Mouse (Mus musculus) ES-E14 (cell line): ENCODE measurements at regions not wholly inside any gene's neighbourhood (a gene's known extent, or its start where the extent isn't known, plus 50 kb on each side); places are given as distances from the start of the nearest gene placed in this dataset.

Experiments used
- CHD2 ChIP-seq: IDR thresholded peaks from 2 replicates; pipeline ENCODE4 v1.6.1; 2014; ENCODE audit warnings: mild to moderate bottlenecking, low read depth, low read length, inconsistent platforms
- HCFC1 ChIP-seq: IDR thresholded peaks from 2 replicates; pipeline ENCODE4 v1.6.1; 2012; ENCODE audit warnings: low read length, inconsistent platforms, borderline replicate concordance; ENCODE audit not compliant: insufficient read depth
- MAFK ChIP-seq: IDR thresholded peaks from 2 replicates; pipeline ENCODE4 v1.6.1; 2014; ENCODE audit warnings: mild to moderate bottlenecking, low read depth, low read length, inconsistent platforms; ENCODE audit not compliant: insufficient read depth
- ZC3H11A ChIP-seq: IDR thresholded peaks from 2 replicates; pipeline ENCODE4 v1.6.1; 2012; ENCODE audit warnings: low read depth, mild to moderate bottlenecking, inconsistent platforms, low read length, borderline replicate concordance
- ZNF384 ChIP-seq: IDR thresholded peaks from 2 replicates; pipeline ENCODE4 v1.6.1; 2012; ENCODE audit warnings: low read depth, low read length, inconsistent platforms

DNA sequence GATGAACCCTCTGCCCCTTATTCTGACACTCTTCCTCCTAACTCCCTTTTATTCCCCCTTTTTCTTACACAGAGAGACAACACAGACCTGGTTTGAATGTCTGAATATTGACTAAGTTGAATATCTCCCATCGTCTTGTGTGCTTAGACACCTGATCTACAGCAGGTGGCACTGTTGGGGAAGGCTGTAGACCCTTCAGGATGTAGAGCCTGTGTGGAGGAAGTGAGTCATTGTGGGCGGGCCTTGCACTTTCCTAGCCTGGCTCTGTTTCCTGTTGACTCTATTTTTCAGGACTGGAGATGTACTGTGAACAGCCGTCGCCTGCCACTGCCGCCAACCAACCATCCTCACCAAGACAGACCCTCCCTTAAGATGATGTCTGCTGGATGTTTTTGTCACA lies 273.6 kb downstream of the Med13l start:
- TF ChIP-seq HCFC1, result no peak
- no peak for TF ChIP-seq ZC3H11A
- TF ChIP-seq CHD2, result no peak
- TF ChIP-seq MAFK, result no peak
- no peak for TF ChIP-seq ZNF384
